Mouse (Mus musculus) kidney, postnatal 25 days (tissue): ENCODE measurements around the gene Flt3l.
"Not testable (repeated sequence)": the region's sequence is repeated elsewhere in the genome, so short reads cannot be mapped to it uniquely, and the experiment has no call there.

Experiments
- DNase-seq, 2 experiments: peaks; one replicate each; pipeline ENCODE4 v3.0.0; 2021; ENCODE audit warnings: mixed read lengths in 2 of 2

Flt3l gene

DNA sequence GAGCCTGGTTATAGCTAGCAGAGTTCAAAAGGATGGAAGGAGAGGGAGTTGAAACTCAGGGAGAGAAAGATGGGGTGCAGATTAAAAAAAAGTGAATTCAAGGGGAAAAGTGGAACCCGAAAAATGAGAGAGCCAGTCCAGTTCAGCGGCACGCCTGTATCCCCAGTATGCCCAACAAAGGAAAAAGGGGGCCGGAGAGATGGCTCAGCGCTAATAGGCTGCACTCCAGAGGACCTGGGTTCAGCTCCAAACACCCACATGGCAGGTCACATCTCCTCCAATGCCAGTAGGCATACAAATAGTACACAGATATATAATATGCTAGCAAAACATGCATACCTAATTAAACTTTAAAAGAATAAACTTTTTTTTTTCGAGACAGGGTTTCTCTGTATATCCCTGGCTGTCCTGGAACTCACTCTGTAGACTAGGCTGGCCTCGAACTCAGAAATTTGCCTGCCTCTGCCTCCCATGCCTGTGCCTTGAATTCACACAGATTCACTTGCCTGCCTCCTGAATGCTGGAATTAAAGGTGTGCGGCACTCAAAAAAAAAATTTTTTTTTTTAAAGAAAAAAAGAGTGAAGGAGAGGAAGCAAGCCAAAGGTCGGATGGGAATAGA is 26.9 kb upstream of the Flt3l start:
- no peak for DNase-seq

DNA sequence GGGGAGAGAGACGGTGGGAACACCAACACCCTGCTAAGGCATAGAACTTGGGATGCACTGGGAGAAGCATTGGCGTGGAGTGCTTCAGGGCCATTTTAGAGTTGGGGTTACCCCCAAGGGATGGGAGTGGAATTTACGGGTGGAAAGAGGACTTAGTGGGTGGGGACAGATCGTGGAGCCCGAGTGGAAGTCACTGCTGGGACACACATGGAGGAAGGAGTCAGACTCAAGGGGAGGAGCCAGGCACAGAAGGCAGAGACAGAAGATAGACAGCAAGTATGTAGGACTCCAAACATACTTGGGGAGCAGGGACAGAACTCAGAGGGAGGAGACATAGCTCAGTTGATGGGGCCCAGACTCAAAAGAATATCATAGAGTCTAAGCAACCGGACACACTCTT is 26.3 kb upstream of the Flt3l start:
- DNase-seq = no peak

DNA sequence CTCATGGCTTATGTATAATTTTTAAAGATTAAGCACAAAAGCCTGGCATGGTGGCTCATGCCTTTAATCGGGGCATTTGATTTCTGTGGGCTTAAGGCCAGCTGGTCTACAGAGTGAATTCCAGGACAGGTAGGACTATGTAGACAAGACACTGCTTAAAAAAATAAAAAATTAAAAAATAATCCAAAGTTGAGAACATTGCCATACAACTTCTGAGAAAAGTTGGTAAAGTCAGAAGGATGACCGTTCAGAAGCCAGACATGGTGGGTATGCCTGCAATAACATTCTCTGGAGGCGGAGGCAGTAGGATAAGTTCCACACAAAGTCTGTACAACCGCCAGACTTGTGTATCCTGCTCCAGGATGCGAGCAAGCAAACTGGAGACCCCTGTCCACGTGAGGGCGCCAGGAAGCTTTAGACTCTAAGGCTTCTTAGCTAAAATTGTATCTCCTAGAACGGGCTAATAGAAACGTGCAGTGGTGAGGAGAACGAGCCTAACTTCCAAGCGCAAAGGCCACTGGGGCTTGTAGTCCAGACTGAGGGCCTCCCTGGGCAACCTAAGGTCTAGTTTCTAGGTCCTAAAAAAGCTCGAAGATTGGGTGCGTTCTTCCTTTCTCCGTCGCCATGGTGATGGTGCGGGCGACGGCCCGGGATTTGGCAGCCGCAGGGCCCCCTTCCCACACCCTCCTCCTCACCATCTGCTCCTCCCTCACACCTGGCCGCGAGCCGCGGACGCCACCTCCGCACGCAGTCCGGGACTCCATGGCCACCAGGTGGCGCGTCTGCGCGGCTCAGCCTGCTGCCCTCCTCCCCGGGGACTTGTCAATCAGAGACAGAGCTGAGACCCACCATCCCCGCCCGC is 25.6 kb upstream of the Flt3l start:
- peak; percentile 91 for DNase-seq

DNA sequence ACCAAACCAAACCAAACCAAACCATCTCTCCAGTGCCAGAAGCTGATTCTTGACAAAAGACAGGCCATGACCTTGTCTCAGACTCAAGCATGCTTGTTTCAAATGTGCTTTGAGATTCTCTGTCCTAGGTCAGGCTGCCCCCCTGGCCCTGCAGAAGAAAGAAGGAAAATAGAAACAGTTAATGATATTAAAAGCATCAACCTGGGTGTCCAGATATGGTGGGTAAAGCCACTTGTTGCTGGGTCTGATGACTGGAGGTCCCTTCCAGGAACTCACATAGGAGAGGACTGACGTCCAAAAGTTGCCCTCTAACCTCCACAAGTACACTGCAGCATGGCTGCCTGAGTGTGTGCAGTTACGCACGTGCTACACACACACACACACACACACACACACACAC is 24.6 kb upstream of the Flt3l start:
- DNase-seq = no peak

DNA sequence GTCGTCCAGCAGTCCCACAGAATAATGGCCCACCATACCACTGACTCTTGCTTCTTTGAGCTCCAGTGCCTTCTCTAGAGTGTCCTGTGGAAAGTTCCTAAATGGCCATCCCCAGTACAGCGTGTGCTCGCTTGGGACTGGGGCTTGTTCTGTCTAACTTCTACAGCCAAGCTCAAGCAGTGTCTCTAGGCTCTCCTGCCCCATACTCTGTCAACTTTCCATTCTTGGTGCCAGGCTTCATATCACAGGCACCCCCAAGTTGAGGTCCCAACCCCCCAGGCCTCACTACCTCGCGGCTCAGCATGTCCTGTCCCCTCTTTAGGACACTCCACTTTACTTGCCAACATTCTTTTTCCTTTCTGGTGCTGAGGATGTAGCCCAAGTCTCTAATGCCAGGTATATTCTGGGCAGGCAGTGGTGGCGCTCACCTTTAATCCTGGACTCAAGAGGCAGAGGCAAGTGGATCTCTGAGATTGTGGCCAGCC is 24.1 kb upstream of the Flt3l start:
- DNase-seq = no peak

DNA sequence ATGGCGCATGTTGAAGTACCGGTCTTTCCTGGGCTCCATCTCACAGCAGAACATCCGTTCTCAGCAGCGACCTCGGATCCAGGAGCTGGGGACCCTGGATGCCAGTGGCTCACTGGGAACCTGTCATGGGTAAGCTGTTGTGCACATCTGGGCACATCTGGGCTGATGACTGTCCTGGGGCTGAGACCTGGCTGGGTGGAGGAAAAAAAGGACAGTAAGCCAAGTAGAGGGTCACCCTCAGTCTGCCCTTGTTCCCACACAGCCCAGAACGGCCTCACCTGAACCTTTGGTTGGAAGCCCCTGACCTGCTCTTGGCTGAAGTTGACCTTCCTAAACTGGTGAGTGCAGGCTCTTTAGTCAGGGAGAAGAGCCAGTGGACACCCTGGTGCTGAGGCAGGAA is 22.8 kb upstream of the Flt3l start:
- DNase-seq = no peak

DNA sequence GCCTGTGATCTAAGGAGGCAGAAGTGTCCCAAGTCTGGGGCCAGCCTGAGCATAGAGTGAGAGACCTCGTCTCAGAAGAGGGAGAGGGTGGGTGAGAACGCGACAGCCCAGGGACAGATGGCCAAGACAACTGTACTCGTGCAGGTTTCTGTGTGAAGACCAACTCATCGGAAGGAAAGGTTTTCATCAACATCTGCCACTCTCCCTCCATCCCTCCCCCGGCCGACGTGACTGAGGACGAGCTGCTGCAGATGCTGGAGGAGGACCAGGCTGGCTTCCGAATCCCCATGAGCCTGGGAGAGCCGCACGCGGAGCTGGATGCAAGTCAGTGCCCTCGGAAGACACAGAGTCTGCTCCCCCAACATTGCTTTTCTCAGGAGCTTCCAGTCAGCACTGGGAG is 21.2 kb upstream of the Flt3l start:
- DNase-seq = no peak

DNA sequence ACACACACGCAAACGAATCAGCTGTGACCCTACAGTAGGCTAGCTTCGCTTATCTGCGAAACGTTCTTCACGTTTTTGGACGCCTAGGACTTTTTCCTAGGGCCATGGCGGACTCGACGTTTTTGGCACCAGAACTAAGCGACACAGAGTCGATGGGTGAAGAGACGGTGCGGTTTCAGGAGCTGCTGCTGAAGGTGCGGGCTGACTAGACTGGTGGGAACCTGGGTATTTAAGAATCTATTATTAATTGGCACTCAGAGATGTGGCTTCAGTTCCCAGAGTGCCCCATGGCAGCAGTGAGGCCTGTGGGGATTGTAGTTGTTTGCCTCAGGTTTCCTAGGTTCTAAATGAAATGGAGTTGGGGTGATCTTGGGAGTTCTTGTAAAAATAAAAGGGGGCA is 20.0 kb upstream of the Flt3l start:
- DNase-seq = no peak

DNA sequence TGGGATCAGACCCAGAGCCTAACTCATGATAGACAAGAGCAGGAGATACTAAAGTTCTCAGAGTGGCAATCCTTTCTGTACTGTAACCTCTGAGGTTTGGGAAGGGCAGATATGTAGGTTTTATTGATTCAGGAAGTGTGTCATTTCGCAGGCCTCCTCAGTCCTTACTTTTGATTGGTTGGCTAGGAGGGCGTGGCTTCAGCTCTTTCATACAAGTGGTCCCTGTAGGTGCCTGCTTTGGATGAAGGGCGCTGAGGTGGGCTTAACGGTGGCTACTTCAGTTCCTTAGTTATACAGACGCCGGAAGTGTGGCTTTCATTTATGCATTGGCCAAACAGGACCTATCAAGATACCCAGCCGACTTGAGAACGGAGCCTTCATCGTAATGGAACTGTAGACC is 19.4 kb upstream of the Flt3l start:
- DNase-seq = no peak

DNA sequence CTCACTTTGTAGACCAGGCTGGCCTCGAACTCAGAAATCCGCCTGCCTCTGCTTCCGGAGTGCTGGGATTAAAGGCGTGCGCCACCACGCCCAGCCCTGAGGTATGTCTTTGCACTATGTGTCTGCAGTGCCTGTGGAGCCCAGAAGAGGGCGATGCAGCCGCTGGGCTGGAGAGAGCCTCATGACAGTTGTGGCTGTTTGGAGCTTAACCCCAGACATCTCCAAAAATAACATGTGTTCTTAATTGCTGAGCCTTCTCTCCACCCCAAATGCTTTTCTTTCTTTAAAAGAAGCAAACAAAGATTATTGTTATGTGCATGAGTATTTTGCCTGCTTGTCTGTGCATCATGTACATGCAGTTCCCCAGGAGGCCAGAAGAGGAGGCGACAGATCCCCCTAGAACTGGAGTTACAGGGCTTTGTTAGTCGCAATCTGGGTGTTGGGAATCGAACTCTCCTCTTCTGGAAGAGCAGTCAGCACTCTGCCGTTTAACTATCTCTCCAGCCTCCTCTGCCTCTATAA is 18.8 kb upstream of the Flt3l start:
- peak; percentile 61 to 70 for DNase-seq

DNA sequence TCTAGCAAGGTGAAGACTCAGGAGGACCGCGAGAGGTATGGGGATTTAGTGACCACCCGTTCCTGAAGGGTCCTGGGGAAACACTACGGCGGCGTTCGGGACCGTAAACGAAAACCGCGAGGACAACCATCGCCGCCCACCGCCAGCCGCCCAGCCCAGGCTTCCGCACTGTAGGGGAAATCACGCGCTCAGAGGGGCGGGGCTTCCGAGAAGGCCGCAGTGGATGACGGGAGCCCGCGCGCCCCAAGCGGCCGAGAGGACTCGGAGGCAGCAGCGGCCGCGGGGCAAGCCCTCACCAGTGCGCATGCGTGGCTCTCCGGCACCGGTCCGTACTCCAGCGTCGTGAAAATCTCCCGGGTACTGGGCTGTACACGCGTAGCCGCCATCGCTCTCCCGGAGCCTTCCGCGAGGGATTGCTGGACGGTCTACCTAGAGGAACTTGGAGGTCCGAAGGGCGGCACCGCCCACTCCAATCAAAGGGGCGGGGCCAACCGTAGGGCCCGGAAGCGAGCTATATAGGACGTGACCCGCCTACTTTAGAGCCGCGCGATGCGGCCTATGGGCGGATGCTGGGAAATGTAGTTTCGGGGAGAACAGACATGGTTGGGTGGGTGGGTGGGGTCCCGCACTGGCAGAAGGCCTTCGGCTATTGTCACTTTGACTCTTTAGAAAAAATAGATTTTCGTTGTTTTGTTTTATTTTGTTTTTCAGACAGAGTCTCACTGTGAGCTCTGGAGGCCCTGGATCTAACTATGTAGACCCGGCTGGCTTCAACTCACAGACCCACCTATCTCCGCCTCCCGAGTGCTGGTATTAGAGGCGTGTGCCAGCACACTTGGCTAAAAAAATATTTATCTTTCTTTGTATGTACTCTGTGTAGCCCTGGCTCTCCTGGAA is 18.1 kb upstream of the Flt3l start, which contains the start of the genes Pih1d1 and Aldh16a1:
Pih1d1 (plus strand) TSS at position 208 of the 897 bp plus-strand sequence.
Aldh16a1 (minus strand) TSS at position 489 of the 897 bp plus-strand sequence.
- peak; percentile 98 for DNase-seq

DNA sequence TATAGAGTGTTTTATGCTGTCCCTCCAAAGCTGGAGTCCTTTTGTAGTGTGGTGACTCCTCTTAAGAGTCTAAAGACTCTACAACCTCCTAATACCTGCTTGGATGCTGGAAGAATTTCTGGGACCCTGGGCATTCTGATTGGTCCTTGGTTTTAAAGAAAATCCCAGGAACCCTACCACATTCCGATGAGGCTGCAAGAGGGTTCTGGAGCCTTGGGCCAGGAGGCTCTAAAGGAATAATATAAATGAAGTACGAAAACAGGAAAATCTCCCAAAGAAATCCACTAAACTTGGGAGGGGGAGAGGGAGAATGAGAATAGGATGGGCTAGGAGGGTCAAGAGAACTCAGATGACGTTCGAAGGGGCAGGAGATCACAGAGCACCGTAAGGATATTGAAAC is 17.4 kb upstream of the Flt3l start:
- DNase-seq = no peak

DNA sequence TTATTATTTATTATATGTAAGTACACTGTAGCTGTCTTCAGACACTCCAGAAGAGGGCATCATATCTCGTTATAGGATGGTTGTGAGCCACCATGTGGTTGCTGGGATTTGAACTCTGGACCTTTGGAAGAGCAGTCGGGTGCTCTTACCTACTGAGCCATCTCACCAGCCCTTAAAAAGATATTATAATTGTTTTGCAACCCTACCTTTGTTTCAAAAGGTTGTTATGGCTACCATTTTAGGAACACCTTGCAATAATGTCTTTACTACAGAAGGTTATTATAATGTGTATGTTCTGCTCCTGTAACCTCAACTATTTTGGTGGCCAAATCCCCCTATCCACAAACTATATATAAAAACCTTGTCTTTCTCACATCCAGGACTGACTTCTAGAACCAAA is 16.8 kb upstream of the Flt3l start:
- DNase-seq = not testable (repeated sequence)

DNA sequence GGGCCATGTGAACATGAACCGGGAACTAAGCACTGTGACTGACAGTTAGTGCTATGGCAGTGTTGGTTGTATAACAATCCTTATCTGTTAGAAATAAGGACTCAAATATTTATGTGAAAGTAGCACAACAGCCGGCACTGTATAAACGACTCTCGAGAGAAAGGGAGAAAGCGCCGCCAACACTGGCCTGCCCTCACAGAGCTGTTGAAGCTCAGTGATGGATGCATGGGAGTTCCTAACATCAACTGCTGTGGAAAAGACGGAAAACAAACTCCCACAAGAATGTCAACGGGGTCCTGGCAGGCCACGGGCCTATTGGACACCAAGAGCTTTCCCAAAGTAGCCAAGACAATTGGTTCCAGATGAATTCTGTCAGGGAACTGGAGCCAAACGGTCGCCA is 15.1 kb upstream of the Flt3l start:
- DNase-seq = peak; percentile 38 to 71

DNA sequence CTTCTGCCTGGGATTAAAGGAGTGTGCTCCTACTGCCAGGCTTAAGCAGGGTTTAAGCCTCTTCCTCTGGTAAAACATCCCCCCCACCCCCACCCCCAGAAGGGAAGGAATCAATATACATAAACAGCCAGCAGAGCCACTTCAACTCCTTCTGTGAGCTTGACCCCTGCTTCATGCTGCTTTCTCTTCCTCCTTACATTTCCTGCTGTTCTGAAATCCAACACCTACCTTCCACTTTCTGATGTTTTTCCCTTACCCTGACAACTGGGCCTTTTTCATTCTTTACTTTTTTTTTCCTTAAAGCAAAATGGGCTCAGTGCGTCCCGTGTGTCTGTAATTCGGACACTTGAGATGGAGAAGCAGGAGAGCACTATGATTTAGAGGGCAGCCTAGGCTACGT is 14.1 kb upstream of the Flt3l start:
- no peak for DNase-seq

DNA sequence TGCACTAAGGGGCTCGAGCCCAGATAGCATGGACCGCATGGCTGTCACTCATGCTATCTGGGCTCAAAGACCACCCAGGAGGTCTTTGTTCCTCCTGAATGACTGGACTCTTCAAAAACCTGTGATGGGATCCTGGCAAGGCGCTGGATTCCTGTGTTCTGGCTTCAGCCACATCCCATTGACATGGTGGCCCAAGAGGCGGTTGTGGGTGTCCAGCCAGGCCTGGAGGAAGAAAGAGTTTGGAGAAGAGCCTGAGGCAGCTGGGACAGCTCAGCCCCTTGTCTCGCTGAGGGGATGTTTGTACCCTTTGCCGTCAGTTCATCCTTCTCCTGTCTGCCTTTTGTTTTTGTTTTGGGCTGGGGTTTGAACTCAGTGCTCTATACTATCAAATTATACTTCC is 13.3 kb upstream of the Flt3l start:
- peak; percentile 39 to 73 for DNase-seq

DNA sequence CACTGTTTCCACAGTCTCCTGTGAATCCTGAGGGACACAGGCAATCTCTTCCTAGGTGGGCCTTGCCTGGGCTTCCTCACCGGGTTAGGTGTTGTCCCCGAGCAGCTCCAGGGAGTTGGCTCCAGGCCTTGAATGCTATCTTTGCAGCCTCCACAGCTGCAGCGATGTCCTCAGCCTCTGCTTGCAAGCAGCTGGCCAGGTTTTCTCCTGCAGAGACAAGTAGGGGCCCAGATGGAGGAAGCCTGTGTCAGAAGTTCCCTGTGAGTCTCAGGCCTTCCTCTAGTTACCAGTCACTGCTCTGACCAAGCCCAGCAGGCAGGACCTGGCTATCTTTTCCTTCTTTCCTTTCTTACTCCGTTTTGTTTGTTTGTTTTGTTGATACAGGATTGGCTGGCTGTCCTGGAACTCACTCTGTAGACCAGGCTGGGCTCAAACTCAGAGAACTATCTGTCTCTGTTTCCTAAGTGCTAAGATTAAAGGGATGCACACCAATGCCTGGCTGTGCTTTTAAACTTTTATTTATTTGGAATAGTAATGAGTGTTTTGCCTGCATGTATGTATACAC is 12.4 kb upstream of the Flt3l start:
- DNase-seq = no peak

DNA sequence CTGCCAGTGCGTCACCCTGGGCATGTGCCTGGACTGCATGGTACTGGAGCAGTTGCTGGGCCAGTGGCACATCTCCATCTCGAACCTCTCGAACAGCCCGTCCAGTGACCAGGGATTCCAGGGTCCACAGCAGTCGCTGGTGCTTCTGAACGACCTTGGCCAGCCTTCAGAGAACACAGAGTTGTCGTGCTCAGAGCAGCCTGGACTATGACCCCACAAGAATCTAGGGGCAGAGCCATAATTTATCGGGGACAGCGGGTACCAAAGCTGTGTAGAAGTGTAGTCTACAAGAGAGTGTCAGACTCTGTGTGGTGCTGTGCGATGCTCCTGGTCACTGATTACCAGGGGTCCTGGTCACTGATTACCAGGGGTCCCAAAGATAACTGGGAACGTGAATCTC is 11.7 kb upstream of the Flt3l start:
- DNase-seq = peak; percentile 53 to 83

DNA sequence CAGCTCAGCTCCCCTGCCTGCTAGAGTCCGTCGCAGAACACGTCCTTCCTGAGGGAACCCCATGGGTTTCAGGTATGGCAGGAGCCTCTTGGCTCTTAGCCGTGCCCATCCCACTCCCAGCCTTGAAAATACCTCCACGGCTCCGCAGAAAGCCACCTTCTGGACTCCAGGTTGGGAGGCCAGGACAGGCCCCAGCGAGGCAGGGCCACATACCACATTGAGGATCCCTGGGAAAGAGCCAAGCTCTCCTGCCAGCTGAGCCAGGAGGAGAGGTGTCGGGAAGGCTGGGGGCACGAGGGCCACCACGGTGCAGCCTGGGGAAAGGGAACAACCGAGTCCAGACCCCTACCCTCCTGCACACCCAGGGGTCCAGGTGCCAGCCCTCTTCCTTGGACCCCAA is 11.0 kb upstream of the Flt3l start:
- peak; percentile 46 to 73 for DNase-seq

DNA sequence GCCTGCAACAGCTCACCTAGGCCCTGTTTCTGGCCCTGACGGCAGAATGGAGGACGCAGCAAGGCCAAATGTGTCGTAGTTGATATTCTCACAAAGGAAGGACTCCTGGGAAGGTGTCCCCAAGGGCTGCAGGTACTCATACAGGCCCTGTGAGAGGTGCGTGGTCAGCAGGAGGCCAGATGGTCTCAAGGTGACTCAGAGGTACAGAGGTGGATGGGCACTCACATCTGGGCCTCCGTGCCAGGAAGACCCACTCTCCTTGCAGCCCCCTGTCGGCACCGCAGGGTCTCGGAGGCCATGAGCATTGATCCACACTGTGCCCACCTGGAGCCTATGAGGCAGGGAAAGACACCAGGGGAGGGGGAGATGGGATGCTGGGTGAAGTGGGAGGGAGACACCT is 9.2 kb upstream of the Flt3l start:
- DNase-seq = no peak

DNA sequence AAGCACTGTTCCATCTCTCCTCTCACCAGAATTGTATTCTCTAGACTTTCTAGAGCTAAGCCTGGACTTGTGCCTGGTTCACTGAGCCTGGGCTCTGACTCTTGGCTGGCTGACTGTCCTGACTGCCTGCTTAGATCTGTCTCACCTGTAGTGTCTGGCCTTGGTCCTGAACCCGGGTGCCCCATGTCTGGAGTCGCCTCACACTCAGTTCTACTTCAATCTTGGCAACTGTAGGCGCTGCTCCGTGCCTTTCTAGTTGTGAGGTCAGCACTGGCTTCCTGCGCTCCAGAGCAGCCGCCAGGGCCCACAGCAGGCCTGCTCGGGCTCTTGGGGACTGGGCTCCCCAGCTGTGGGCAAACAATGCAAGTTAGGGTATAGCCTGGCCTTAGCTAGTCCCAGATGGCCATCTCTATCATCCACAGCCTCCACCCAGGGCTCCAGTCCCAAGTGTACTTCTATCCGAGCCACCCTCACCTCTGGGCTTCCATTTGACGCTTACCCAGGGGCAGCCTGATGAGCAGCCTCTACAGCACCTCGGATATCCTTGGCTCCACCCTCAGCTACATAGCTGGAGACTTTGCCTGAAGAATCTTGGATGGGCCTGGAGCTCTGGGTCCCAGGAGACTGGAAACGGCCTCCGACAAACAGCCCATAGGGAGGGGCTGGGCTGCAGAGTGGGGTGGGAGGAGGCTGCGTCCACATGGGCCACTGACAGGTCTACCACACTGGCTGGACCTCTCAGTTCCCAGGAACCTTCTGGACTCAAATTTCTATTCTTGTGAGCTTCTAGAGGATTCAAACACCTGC is 8.3 kb upstream of the Flt3l start:
- no peak for DNase-seq

DNA sequence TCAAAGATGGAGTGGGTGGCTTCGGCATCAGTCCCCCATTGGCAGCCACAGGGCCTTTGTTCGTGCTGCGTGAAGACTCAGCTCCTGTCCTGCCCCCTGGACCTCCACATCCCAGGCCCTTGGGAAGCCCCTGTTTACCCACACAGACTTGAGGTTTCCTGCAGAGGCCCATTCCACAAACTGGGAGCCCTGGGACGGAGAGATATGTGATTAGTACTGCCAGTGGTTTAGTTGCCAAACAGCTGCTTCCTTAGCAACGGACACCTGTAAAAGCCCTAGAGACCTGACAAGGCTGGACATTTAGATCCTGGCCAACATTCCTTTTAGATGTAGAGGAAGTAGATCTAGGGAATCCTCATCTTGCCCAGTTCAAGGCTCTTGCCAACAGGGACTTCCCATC is 5.7 kb upstream of the Flt3l start:
- no peak for DNase-seq
